Comparison of ENCODE assay signal across 17 mouse cellular contexts in the genomic region with DNA sequence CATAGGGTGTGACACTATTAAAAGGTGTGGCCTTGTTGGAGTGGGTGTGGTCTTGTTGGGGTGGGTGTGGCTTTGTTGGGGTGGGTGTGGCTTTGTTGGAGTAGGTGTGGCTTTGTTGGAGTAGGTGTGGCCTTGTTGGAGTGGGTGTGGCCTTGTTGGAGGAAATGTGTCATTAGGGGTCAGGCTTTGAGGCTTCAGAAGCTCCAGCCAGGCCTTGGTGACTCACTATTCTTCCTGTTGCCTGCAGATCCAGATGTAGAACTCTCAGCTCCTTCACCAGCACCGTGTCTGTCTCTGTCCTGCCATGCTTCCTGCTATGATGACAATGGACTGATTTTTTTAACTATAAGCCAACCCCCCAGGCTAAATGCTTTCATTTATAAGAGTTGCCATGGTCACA. TPM values are rescaled to one million over a fixed set of nuclear protein-coding genes. Genes with fewer than 3 reads are reported as not detected.
A peak's percentile ranks its signal among the peaks of the same experiment; 100 is the strongest.
DNase-seq lines count a peak whose midpoint lies in the region; ATAC-seq lines count a peak whose summit lies in the region.
"Had no signal": no experiment of that assay in that cellular context is flagged by ENCODE, and none has a peak within 500 bp of the region (broad histone marks: within the 10 kb centered on the region; RNA-seq: fewer than 3 reads in every experiment).

No protein-coding gene starts in this region.

- 37% methylated on average over 1 of the region's 1 CpGs for WGBS in hindbrain, embryonic 15.5 days
- 55% methylated on average over 1 of the region's 1 CpGs for WGBS in hindbrain, embryonic 12.5 days
- 21% methylated on average over 1 of the region's 1 CpGs for WGBS in midbrain, embryonic 16.5 days

- DNase-seq in 416B (ENCODE audit: low read depth) = peak; percentile 97
- peak; percentile 34 for DNase-seq in MN1 (ENCODE audit: low spot score)
- peak; percentile 65 for DNase-seq in induced T-regulatory cell, adult 2 months (ENCODE audit: low read depth)
- DNase-seq in gastrocnemius, postnatal 36 days = no peak
- DNase-seq in ovary, postnatal 14 days (ENCODE audit: low spot score) = no peak
- DNase-seq: cerebellum, adult 11-12 months; thymus, postnatal 36 days had no signal

- H3K27me3 ChIP-seq in hindbrain, embryonic 15.5 days = no peaks in the 10 kb centered on the region
- H3K27me3 ChIP-seq in hindbrain, embryonic 12.5 days = no peaks in the 10 kb centered on the region; the same call in 1 of the 2 replicates
- no peaks in the 10 kb centered on the region for H3K27me3 ChIP-seq in midbrain, embryonic 16.5 days (ENCODE audit: control insufficient read depth, insufficient read depth, low read depth, low read length)
- H3K27me3 ChIP-seq: embryonic facial prominence, embryonic 15.5 days; heart, embryonic 15.5 days; limb, embryonic 15.5 days; lung, embryonic 15.5 days had no signal

- H3K36me3 ChIP-seq in hindbrain, embryonic 15.5 days = no peaks in the 10 kb centered on the region
- no peaks in the 10 kb centered on the region for H3K36me3 ChIP-seq in hindbrain, embryonic 12.5 days
- no peaks in the 10 kb centered on the region for H3K36me3 ChIP-seq in midbrain, embryonic 16.5 days (ENCODE audit: control insufficient read depth, insufficient read depth, low read length)
- H3K36me3 ChIP-seq: embryonic facial prominence, embryonic 15.5 days; forebrain, embryonic 12.5 days; heart, embryonic 15.5 days; kidney, embryonic 15.5 days; limb, embryonic 15.5 days; lung, embryonic 15.5 days had no signal

- no peaks in the 10 kb centered on the region for H3K9me3 ChIP-seq in hindbrain, embryonic 15.5 days
- no peaks in the 10 kb centered on the region for H3K9me3 ChIP-seq in hindbrain, embryonic 12.5 days (replicated peaks)
- H3K9me3 ChIP-seq in midbrain, embryonic 16.5 days (replicated peaks; ENCODE audit: control insufficient read depth, low read length, poor library complexity, severe bottlenecking) = no peaks in the 10 kb centered on the region
- H3K9me3 ChIP-seq: embryonic facial prominence, embryonic 15.5 days; heart, embryonic 15.5 days; kidney, embryonic 15.5 days; limb, embryonic 15.5 days; lung, embryonic 15.5 days had no signal

- H3K4me1 ChIP-seq in hindbrain, embryonic 15.5 days (replicated peaks) = peaks cover 27% of the 10 kb centered on the region
- peaks cover 35% of the 10 kb centered on the region for H3K4me1 ChIP-seq in hindbrain, embryonic 12.5 days
- H3K4me1 ChIP-seq in midbrain, embryonic 16.5 days (ENCODE audit: control insufficient read depth, insufficient read depth, low read length) = peaks cover 27% of the 10 kb centered on the region

- intact Hi-C loops in gastrocnemius, postnatal 36 days (cut with DNase I) = no loop called here

- ATAC-seq in hindbrain, embryonic 15.5 days (ENCODE audit: low FRiP score, low read depth) = no peak
- ATAC-seq in hindbrain, embryonic 12.5 days (ENCODE audit: low FRiP score) = no peak
- ATAC-seq in midbrain, embryonic 16.5 days = no peak
- ATAC-seq: activated CD4-positive, CD25-positive, alpha-beta regulatory T cell, adult 4 months had no signal

- H3K9ac ChIP-seq in hindbrain, embryonic 15.5 days = no peak overlapping the region
- H3K9ac ChIP-seq in hindbrain, embryonic 12.5 days = no peak overlapping the region
- H3K9ac ChIP-seq in midbrain, embryonic 16.5 days (ENCODE audit: low read depth, low read length) = no peak overlapping the region
- H3K9ac ChIP-seq: embryonic facial prominence, embryonic 15.5 days; forebrain, embryonic 12.5 days; heart, embryonic 15.5 days; kidney, embryonic 15.5 days; limb, embryonic 15.5 days; lung, embryonic 15.5 days had no signal

- H3K4me2 ChIP-seq in hindbrain, embryonic 15.5 days = no peak overlapping the region
- H3K4me2 ChIP-seq in hindbrain, embryonic 12.5 days (replicated peaks) = no peak overlapping the region
- no peak overlapping the region for H3K4me2 ChIP-seq in midbrain, embryonic 16.5 days (ENCODE audit: low read length)
- H3K4me2 ChIP-seq: embryonic facial prominence, embryonic 15.5 days; forebrain, embryonic 12.5 days; heart, embryonic 15.5 days; kidney, embryonic 15.5 days; limb, embryonic 15.5 days; lung, embryonic 15.5 days had no signal

- H3K4me3 ChIP-seq in hindbrain, embryonic 15.5 days = no peak overlapping the region
- H3K4me3 ChIP-seq in hindbrain, embryonic 12.5 days = no peak overlapping the region
- no peak overlapping the region for H3K4me3 ChIP-seq in midbrain, embryonic 16.5 days (ENCODE audit: low read depth, low read length)
- H3K4me3 ChIP-seq: embryonic facial prominence, embryonic 15.5 days; forebrain, embryonic 12.5 days; heart, embryonic 15.5 days; kidney, embryonic 15.5 days; limb, embryonic 15.5 days; lung, embryonic 15.5 days had no signal

- peak overlapping the region; percentile 7; the same call in 1 of the 2 replicates for H3K27ac ChIP-seq in hindbrain, embryonic 15.5 days (replicated peaks)
- H3K27ac ChIP-seq in hindbrain, embryonic 12.5 days = no peak overlapping the region
- no peak overlapping the region for H3K27ac ChIP-seq in midbrain, embryonic 16.5 days (ENCODE audit: low read length)
- H3K27ac ChIP-seq: heart, embryonic 15.5 days; kidney, embryonic 15.5 days; lung, embryonic 15.5 days had no signal

RNA-seq across cellular contexts. Expression of gene Lrrc8c, which starts 19.8 kb away (rescaled TPM):
- polyA plus RNA-seq in hindbrain, embryonic 15.5 days (2015; fragmentation: Nextera tagmentation; extraction: Ambion mirVana) = 16.4 and 19.3 TPM in 2 replicates
- polyA plus RNA-seq in hindbrain, embryonic 12.5 days (2016; fragmentation: Nextera tagmentation; extraction: Ambion mirVana) = 13.4 and 15.8 TPM in 2 replicates
- polyA plus RNA-seq in midbrain, embryonic 16.5 days (2015; fragmentation: Nextera tagmentation; extraction: Ambion mirVana) = 10.4 and 13.0 TPM in 2 replicates
- total RNA-seq in gastrocnemius, postnatal 36 days (2021) = 10 to 100 TPM in 1 of 2 experiments, 1 to 10 TPM in 1; 8.3 to 11.0 TPM

Comparison
In these comparisons a context has a peak if more than half of its experiments do, and no peak if none do; other contexts are left out.
1. DNase-seq: peak in 416B (single experiment), MN1 (single experiment) and induced T-regulatory cell, adult 2 months (single experiment); none in gastrocnemius, postnatal 36 days (0 of 2) and ovary, postnatal 14 days (single experiment).